Mouse (Mus musculus): ENCODE measurements at regions not wholly inside any gene's neighbourhood (a gene's known extent, or its start where the extent isn't known, plus 50 kb on each side); places are given as distances from the start of the nearest gene placed in this dataset.

GRCm38 (mm10) chr3:130978986-130979642 is 131.2 kb upstream of the Lef1 start:
- no peaks in the 10 kb centered on the region for H3K27me3 ChIP-seq
- TF ChIP-seq CTCF (IDR thresholded peaks at IDR 0.05): no peak
- ATAC-seq: no peak
- ChIA-PET CTCF (no interaction called here), POLR2A (no interaction called here)
- in situ Hi-C loops (cut with MboI; ENCODE audit: low pct_unique_long_range_greater_than_20kb): no loop called here
- no peak for DNase-seq (ENCODE audit: low read depth, low spot score)

GRCm38 (mm10) chr3:130977921-130978700 is 132.2 kb upstream of the Lef1 start:
- CTCF ChIA-PET: interaction anchor here (2.3 kb wide), 1 partner anchor 17 kb away, joined by 4 read pairs; no protein-coding TSS in a partner anchor
- POLR2A ChIA-PET: no interaction called here
- no peak for ATAC-seq
- no peaks in the 10 kb centered on the region for H3K27me3 ChIP-seq
- no peak for DNase-seq (ENCODE audit: low read depth, low spot score)
- in situ Hi-C loops (cut with MboI; ENCODE audit: low pct_unique_long_range_greater_than_20kb): no loop called here
- TF ChIP-seq CTCF (IDR thresholded peaks at IDR 0.05): no peak

- ATAC-seq: no peak
- POLR2A ChIA-PET: no interaction called here
- in situ Hi-C loops (cut with MboI; ENCODE audit: low pct_unique_long_range_greater_than_20kb): no loop called here
- no peak for TF ChIP-seq CTCF (IDR thresholded peaks at IDR 0.05)
- DNase-seq (ENCODE audit: low read depth, low spot score): no peak
- no peaks in the 10 kb centered on the region for H3K27me3 ChIP-seq
- CTCF ChIA-PET: interaction anchor here (1.6 to 3.7 kb wide), 4 partner anchors 15 to 33 kb away, joined by 4 to 29 read pairs (median 4); no protein-coding TSS in a partner anchor
Measured at GRCm38 (mm10) chr3:130976206-130976605, 134.1 kb upstream of the Lef1 start.

GRCm38 (mm10) chr3:130975291-130975690 is 135.0 kb upstream of the Lef1 start:
- H3K27me3 ChIP-seq: no peaks in the 10 kb centered on the region
- no peak for TF ChIP-seq CTCF (IDR thresholded peaks at IDR 0.05)
- ChIA-PET CTCF (interaction anchor here (1.3 to 3.7 kb wide), 4 partner anchors 18 to 32 kb away, joined by 3 to 29 read pairs (median 4); no protein-coding TSS in a partner anchor), POLR2A (no interaction called here)
- ATAC-seq: no peak
- DNase-seq (ENCODE audit: low read depth, low spot score): no peak
- in situ Hi-C loops (cut with MboI; ENCODE audit: low pct_unique_long_range_greater_than_20kb): no loop called here

- H3K27me3 ChIP-seq: no peaks in the 10 kb centered on the region
- ChIA-PET POLR2A (interaction anchor here (1.1 kb wide), 1 partner anchor 14 kb away, joined by 4 read pairs; no protein-coding TSS in a partner anchor), CTCF (interaction anchor here (1.1 to 1.6 kb wide), 4 partner anchors 13 to 74 kb away, joined by 3 read pairs; no protein-coding TSS in a partner anchor)
- DNase-seq (ENCODE audit: low read depth, low spot score) (no peak), ATAC-seq (no peak)
- TF ChIP-seq CTCF (IDR thresholded peaks at IDR 0.05): no peak
- in situ Hi-C loops (cut with MboI; ENCODE audit: low pct_unique_long_range_greater_than_20kb): no loop called here
Measured at GRCm38 (mm10) chr3:130972126-130972525, 138.1 kb upstream of the Lef1 start.

GRCm38 (mm10) chr3:130965275-130965674 is 145.0 kb upstream of the Lef1 start:
- ChIA-PET POLR2A (no interaction called here), CTCF (interaction anchor here (1.1 kb wide), 1 partner anchor 25 kb away, joined by 3 read pairs; no protein-coding TSS in a partner anchor)
- DNase-seq (ENCODE audit: low read depth, low spot score) (no peak), ATAC-seq (no peak)
- no peaks in the 10 kb centered on the region for H3K27me3 ChIP-seq
- in situ Hi-C loops (cut with MboI; ENCODE audit: low pct_unique_long_range_greater_than_20kb): no loop called here
- no peak for TF ChIP-seq CTCF (IDR thresholded peaks at IDR 0.05)

GRCm38 (mm10) chr3:130964088-130964487 is 146.2 kb upstream of the Lef1 start:
- H3K27me3 ChIP-seq: no peaks in the 10 kb centered on the region
- in situ Hi-C loops (cut with MboI; ENCODE audit: low pct_unique_long_range_greater_than_20kb): no loop called here
- no peak for DNase-seq (ENCODE audit: low read depth, low spot score)
- no peak for TF ChIP-seq CTCF (IDR thresholded peaks at IDR 0.05)
- no peak for ATAC-seq
- ChIA-PET POLR2A (no interaction called here), CTCF (interaction anchor here (1.1 kb wide), 1 partner anchor 8 kb away, joined by 3 read pairs; no protein-coding TSS in a partner anchor)

- ATAC-seq: no peak
- CTCF ChIA-PET: interaction anchor here (1.1 kb wide), 1 partner anchor 8 kb away, joined by 3 read pairs; no protein-coding TSS in a partner anchor
- in situ Hi-C loops (cut with MboI; ENCODE audit: low pct_unique_long_range_greater_than_20kb): no loop called here
Measured at GRCm38 (mm10) chr3:130963625-130964024, 146.6 kb upstream of the Lef1 start.

GRCm38 (mm10) chr3:130962701-130963472 is 147.4 kb upstream of the Lef1 start:
- DNase-seq (ENCODE audit: low read depth, low spot score) (no peak), ATAC-seq (no peak)
- CTCF ChIA-PET: no interaction called here
- POLR2A ChIA-PET: interaction anchor here (0.6 kb wide), 1 partner anchor 1025 kb away, joined by 3 read pairs; no protein-coding TSS in a partner anchor
- no peak for TF ChIP-seq CTCF (IDR thresholded peaks at IDR 0.05)
- in situ Hi-C loops (cut with MboI; ENCODE audit: low pct_unique_long_range_greater_than_20kb): no loop called here
- H3K27me3 ChIP-seq: no peaks in the 10 kb centered on the region

More at GRCm38 (mm10) chr3:130963625-130964024, 146.6 kb upstream of the Lef1 start:
- DNase-seq (ENCODE audit: low read depth, low spot score): no peak
- no peak for TF ChIP-seq CTCF (IDR thresholded peaks at IDR 0.05)
- H3K27me3 ChIP-seq: no peaks in the 10 kb centered on the region
- POLR2A ChIA-PET: no interaction called here

GRCm38 (mm10) chr3:130962151-130962633 is 148.1 kb upstream of the Lef1 start:
- POLR2A ChIA-PET: no interaction called here
- CTCF ChIA-PET: no interaction called here
- no peak for DNase-seq (ENCODE audit: low read depth, low spot score)
- ATAC-seq: no peak
- in situ Hi-C loops (cut with MboI; ENCODE audit: low pct_unique_long_range_greater_than_20kb): no loop called here
- H3K27me3 ChIP-seq: no peaks in the 10 kb centered on the region
- no peak for TF ChIP-seq CTCF (IDR thresholded peaks at IDR 0.05)

All from Patski (cell line).